Mouse (Mus musculus) forebrain, embryonic 13.5 days (tissue): Measurements from ENCODE around the gene Higd2a. TPM values are rescaled to one million over a fixed set of nuclear protein-coding genes. Genes with fewer than 3 reads are reported as not detected.

Experiments used
- ATAC-seq: fragments of 200-750 bp; cut with Nextera tagmentation; 2 replicates; pipeline ENCODE4 v1.8.0; 2017
- H3K27ac ChIP-seq: fragments of 300-500 bp; sonication (generic); 2 replicates; pipeline ENCODE4 v1.5.1; 2015; ENCODE audit warnings: inconsistent platforms, mild to moderate bottlenecking, moderate library complexity
- H3K27me3 ChIP-seq: fragments of 300-500 bp; sonication (generic); 2 replicates; pipeline ENCODE4 v1.6.1; 2015; ENCODE audit warnings: mild to moderate bottlenecking, inconsistent platforms
- H3K36me3 ChIP-seq: fragments of 300-500 bp; sonication (generic); 2 replicates; pipeline ENCODE4 v1.6.1; 2015; ENCODE audit warnings: mild to moderate bottlenecking, inconsistent platforms; ENCODE audit not compliant: poor library complexity, severe bottlenecking
- H3K4me1 ChIP-seq: fragments of 300-500 bp; sonication (generic); 2 replicates; pipeline ENCODE4 v1.6.1; 2015; ENCODE audit warnings: inconsistent platforms
- H3K4me2 ChIP-seq: fragments of 300-500 bp; sonication (generic); 2 replicates; pipeline ENCODE4 v1.6.1; 2015; ENCODE audit warnings: inconsistent platforms, mild to moderate bottlenecking, moderate library complexity
- H3K4me3 ChIP-seq: fragments of 300-500 bp; sonication (generic); 2 replicates; pipeline ENCODE4 v1.5.1; 2015; ENCODE audit warnings: mild to moderate bottlenecking, inconsistent platforms
- H3K9ac ChIP-seq: fragments of 300-500 bp; sonication (generic); 2 replicates; pipeline ENCODE4 v1.6.1; 2015; ENCODE audit warnings: mild to moderate bottlenecking, inconsistent platforms
- H3K9me3 ChIP-seq: fragments of 300-500 bp; sonication (generic); replicated peaks from 2 replicates; pipeline ENCODE4 v1.6.1; 2016; ENCODE audit warnings: inconsistent platforms
- WGBS: fragments of 180-500 bp; shearing (Covaris S2); methylation state at CpG from one replicate; pipeline ENCODE4 v1.1.7; 2015; 5-methylcytosine and 5-hydroxymethylcytosine counted together
- polyA plus RNA-seq: library from polyadenylated mRNA; unstranded; fragments of >200 nt; fragmentation: Nextera tagmentation; extraction: Ambion mirVana; gene quantifications from 2 replicates; pipeline ENCODE4 v1.2.1, GENCODE M21; 2015

Gene Higd2a
- polyA plus RNA-seq, 1 experiment from 2014 or later = 209 TPM

- H3K4me3 ChIP-seq = no peak overlapping the region
- H3K27ac ChIP-seq = no peak overlapping the region
- H3K27me3 ChIP-seq = peaks cover 2% of the 10 kb centered on the region; the same call in 1 of the 2 replicates
- no peaks in the 10 kb centered on the region for H3K9me3 ChIP-seq
- no peak overlapping the region for H3K9ac ChIP-seq
- H3K4me1 ChIP-seq = peaks cover 22% of the 10 kb centered on the region
- peaks cover 5% of the 10 kb centered on the region; the same call in 1 of the 2 replicates for H3K36me3 ChIP-seq
- whole genome bisulfite sequencing = 48% methylated on average over 5 of the region's 5 CpGs
- H3K4me2 ChIP-seq = no peak overlapping the region
- no peak for ATAC-seq
Measured at GRCm38 (mm10) chr13:54568380-54568779, 21.6 kb upstream of the Higd2a start.

GRCm38 (mm10) chr13:54569282-54569681 lies 20.7 kb upstream of the Higd2a start:
- Histone ChIP-seq H3K9me3 (no peaks in the 10 kb centered on the region), H3K9ac (no peak overlapping the region), H3K4me3 (no peak overlapping the region), H3K27ac (no peak overlapping the region), H3K4me1 (peaks cover 14% of the 10 kb centered on the region), H3K4me2 (no peak overlapping the region), H3K36me3 (no peaks in the 10 kb centered on the region), H3K27me3 (peaks cover 8% of the 10 kb centered on the region; the same call in 1 of the 2 replicates)
- 50% methylated on average over 1 of the region's 1 CpGs for WGBS
- ATAC-seq = no peak

DNA sequence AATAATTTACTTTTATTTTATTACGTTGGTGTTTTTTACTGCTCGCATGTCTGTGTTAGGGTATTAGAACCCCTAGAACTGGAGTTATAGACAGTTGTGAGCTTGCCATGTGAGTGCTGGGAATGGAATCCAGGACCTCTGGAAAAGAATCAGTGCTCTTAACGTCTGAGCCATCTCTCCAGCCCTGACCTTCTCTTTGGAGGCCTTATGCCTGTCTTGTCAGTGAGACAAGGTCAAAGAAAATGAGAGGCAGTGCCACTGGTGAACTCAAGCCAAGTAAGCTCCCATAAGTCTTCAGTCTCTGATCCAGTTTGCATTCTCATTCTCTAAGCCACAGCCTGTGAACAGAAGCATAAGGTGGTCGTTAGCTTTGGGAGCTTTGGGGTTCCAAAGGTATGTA lies 19.3 kb upstream of the Higd2a start:
- no peak overlapping the region for H3K9ac ChIP-seq
- no peak for ATAC-seq
- no peaks in the 10 kb centered on the region for H3K9me3 ChIP-seq
- WGBS = 74% methylated on average over 4 of the region's 4 CpGs
- peaks cover 12% of the 10 kb centered on the region for H3K4me1 ChIP-seq
- no peak overlapping the region for H3K4me3 ChIP-seq
- H3K4me2 ChIP-seq = no peak overlapping the region
- no peaks in the 10 kb centered on the region for H3K36me3 ChIP-seq
- H3K27ac ChIP-seq = no peak overlapping the region
- H3K27me3 ChIP-seq = peaks cover 8% of the 10 kb centered on the region; the same call in 1 of the 2 replicates

GRCm38 (mm10) chr13:54571637-54572036 lies 18.4 kb upstream of the Higd2a start:
- Histone ChIP-seq H3K27ac (no peak overlapping the region), H3K4me3 (no peak overlapping the region), H3K9me3 (no peaks in the 10 kb centered on the region), H3K4me1 (peaks cover 20% of the 10 kb centered on the region), H3K9ac (no peak overlapping the region), H3K36me3 (peaks cover 4% of the 10 kb centered on the region; the same call in 1 of the 2 replicates), H3K4me2 (no peak overlapping the region), H3K27me3 (peaks cover 8% of the 10 kb centered on the region; the same call in 1 of the 2 replicates)
- no peak for ATAC-seq
- WGBS = 6% methylated on average over 2 of the region's 2 CpGs

DNA sequence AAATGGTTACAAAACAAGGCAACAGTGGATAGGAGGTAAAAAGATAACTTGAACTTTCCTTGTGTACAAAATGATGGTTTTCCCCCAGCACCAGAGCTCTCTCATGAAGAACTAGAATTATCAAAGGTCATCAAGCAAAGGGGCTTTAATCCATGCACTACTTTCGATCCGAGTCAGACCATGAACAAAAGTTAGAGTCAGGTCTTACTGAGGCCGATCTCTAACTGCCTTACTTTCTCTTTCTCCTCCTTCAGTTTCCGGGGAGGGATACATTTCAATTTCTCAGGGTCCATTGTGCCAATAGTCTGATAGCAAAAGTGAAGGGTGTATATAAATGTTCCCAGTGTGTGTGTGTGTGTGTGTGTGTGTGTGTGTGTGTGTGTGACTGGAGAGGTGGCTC lies 17.4 kb upstream of the Higd2a start:
- no peak for ATAC-seq
- 81% methylated on average over 4 of the region's 4 CpGs for WGBS
- Histone ChIP-seq H3K9me3 (no peaks in the 10 kb centered on the region), H3K27ac (no peak overlapping the region), H3K4me2 (no peak overlapping the region), H3K27me3 (peaks cover 8% of the 10 kb centered on the region; the same call in 1 of the 2 replicates), H3K4me3 (no peak overlapping the region), H3K4me1 (peaks cover 23% of the 10 kb centered on the region), H3K9ac (no peak overlapping the region), H3K36me3 (peaks cover 12% of the 10 kb centered on the region; the same call in 1 of the 2 replicates)

GRCm38 (mm10) chr13:54574854-54575481 lies 15.0 kb upstream of the Higd2a start, which contains the start of gene Arl10:
Arl10 (plus strand) TSS chr13:54575015.
- H3K4me2 ChIP-seq = peak within 1 kb of the TSS; percentile 76
- WGBS = under 1% methylated on average over 55 of the region's 55 CpGs
- H3K9ac ChIP-seq = peak within 1 kb of the TSS; percentile 94
- peaks cover 31% of the 10 kb centered on the region for H3K4me1 ChIP-seq
- no peaks in the 10 kb centered on the region for H3K9me3 ChIP-seq
- H3K4me3 ChIP-seq = peak within 1 kb of the TSS; percentile 99
- peak within 1 kb of the TSS; percentile 68 for H3K27ac ChIP-seq
- H3K36me3 ChIP-seq = peaks cover 33% of the 10 kb centered on the region
- H3K27me3 ChIP-seq = peaks cover 8% of the 10 kb centered on the region; the same call in 1 of the 2 replicates
- ATAC-seq = peak; percentile 95

DNA sequence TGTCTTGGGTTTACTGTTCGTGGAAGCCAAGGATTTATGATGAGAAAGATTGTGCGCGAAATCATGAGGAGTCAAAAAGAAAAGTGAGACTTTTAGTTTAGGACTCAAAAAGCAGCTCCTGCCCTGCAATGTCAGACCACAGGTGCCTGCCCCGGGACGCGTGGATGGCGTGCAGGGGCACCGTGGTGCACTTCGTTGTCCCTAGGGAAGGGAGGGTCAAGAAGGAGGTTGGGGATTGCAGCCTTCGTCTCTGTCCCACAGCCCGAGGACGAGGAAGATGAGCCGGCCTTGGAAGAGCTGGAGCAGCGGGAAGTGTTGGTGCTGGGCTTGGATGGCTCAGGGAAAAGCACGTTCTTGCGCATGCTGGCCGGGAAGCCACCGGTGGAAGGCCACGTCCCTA lies 14.5 kb upstream of the Higd2a start:
- peak; percentile 9; the same call in 1 of the 2 replicates for ATAC-seq
- peaks cover 38% of the 10 kb centered on the region for H3K36me3 ChIP-seq
- 4% methylated on average over 19 of the region's 19 CpGs for WGBS
- peak overlapping the region; percentile 76 for H3K4me2 ChIP-seq
- H3K27me3 ChIP-seq = peaks cover 8% of the 10 kb centered on the region; the same call in 1 of the 2 replicates
- peak overlapping the region; percentile 99 for H3K4me3 ChIP-seq
- H3K9ac ChIP-seq = peak overlapping the region; percentile 94
- peaks cover 31% of the 10 kb centered on the region for H3K4me1 ChIP-seq
- H3K9me3 ChIP-seq = no peaks in the 10 kb centered on the region
- no peak overlapping the region; the same call in 1 of the 2 replicates for H3K27ac ChIP-seq

GRCm38 (mm10) chr13:54577652-54578507 lies 12.1 kb upstream of the Higd2a start:
- no peaks in the 10 kb centered on the region for H3K9me3 ChIP-seq
- H3K4me2 ChIP-seq = no peak overlapping the region
- H3K27me3 ChIP-seq = peaks cover 5% of the 10 kb centered on the region; the same call in 1 of the 2 replicates
- no peak overlapping the region for H3K27ac ChIP-seq
- 83% methylated on average over 21 of the region's 21 CpGs for WGBS
- no peak overlapping the region for H3K9ac ChIP-seq
- H3K4me3 ChIP-seq = no peak overlapping the region
- H3K36me3 ChIP-seq = peaks cover 61% of the 10 kb centered on the region
- peaks cover 29% of the 10 kb centered on the region for H3K4me1 ChIP-seq
- ATAC-seq = no peak

DNA sequence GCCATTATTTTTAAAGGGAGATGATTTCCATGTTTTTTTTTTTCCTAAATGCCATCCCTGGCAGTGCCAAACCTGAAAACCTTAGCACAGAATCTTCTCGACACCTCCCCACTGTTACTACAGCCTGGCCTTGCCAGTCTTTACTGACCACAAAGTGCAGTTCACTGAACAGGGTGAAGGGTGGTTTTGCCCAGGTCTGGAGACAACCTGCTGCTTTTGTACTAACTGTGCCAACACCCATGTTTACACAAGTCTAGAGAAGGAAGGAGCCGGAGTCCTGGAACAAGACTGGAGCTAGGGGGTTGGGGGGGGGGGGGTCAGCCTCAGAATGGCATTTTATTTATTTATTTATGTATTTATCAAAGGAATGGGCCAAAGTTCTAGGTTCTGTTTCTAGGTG lies 8.6 kb upstream of the Higd2a start:
- no peak for ATAC-seq
- 91% methylated on average over 2 of the region's 2 CpGs for WGBS
- Histone ChIP-seq H3K4me1 (peaks cover 19% of the 10 kb centered on the region), H3K9ac (no peak overlapping the region), H3K27ac (no peak overlapping the region), H3K4me3 (no peak overlapping the region), H3K36me3 (peaks cover 94% of the 10 kb centered on the region), H3K4me2 (no peak overlapping the region), H3K27me3 (no peaks in the 10 kb centered on the region), H3K9me3 (no peaks in the 10 kb centered on the region)

DNA sequence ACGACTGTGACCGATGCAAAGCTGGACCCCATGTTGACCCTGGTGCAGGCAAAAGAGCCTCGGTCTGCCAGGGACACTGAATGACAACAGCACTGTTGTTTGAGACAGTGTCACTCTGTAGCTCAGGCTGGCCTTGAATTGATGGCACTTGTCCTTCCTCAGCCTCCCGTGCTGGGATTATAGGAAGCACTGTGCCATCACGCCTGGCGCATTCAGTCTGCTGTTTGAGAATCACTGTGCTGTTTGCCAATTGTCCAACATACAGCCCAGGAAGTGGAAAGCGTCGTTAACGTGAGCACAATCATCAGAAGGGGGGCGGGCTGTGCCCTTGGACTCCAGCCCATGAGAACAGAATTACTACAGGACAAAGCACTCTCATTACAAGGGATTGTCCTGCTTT lies 7.9 kb upstream of the Higd2a start:
- Histone ChIP-seq H3K4me1 (peaks cover 14% of the 10 kb centered on the region), H3K4me3 (no peak overlapping the region), H3K9me3 (no peaks in the 10 kb centered on the region), H3K27me3 (no peaks in the 10 kb centered on the region), H3K4me2 (no peak overlapping the region), H3K36me3 (peaks cover 93% of the 10 kb centered on the region), H3K27ac (peak overlapping the region; percentile 25; the same call in 1 of the 2 replicates), H3K9ac (no peak overlapping the region)
- 49% methylated on average over 10 of the region's 10 CpGs for WGBS
- no peak for ATAC-seq

DNA sequence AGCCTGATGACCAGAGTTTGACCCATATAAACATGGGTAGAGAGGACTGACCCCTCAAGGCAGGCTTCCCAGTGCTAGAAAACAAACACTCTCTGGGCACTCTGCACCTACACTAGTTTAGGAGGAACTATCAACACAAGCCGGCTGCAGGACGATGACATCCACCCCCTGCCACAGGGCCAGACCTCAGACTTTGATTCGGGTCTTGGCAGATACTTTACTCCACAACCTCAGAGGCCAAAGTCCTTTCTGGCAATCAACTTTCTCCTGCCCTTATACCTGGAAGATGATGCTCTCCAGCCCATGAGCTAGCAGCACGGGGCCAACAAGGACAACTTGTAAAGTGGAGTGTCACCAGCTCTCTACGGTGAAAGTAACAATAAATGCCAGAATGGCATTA lies 7.1 kb upstream of the Higd2a start:
- ATAC-seq = no peak
- Histone ChIP-seq H3K27ac (no peak overlapping the region), H3K4me1 (peaks cover 14% of the 10 kb centered on the region), H3K4me2 (no peak overlapping the region), H3K27me3 (no peaks in the 10 kb centered on the region), H3K4me3 (no peak overlapping the region), H3K9ac (no peak overlapping the region), H3K9me3 (no peaks in the 10 kb centered on the region), H3K36me3 (peaks cover 96% of the 10 kb centered on the region)
- WGBS = 92% methylated on average over 5 of the region's 5 CpGs

GRCm38 (mm10) chr13:54585831-54586230 lies 4.2 kb upstream of the Higd2a start:
- ATAC-seq = no peak
- no peak overlapping the region for H3K4me2 ChIP-seq
- no peak overlapping the region for H3K27ac ChIP-seq
- H3K36me3 ChIP-seq = peaks cover 73% of the 10 kb centered on the region
- no peak overlapping the region for H3K4me3 ChIP-seq
- WGBS = 94% methylated on average over 11 of the region's 11 CpGs
- peaks cover 25% of the 10 kb centered on the region for H3K4me1 ChIP-seq
- H3K9me3 ChIP-seq = no peaks in the 10 kb centered on the region
- H3K27me3 ChIP-seq = no peaks in the 10 kb centered on the region
- H3K9ac ChIP-seq = no peak overlapping the region
